Mouse (Mus musculus) embryonic fibroblast, embryonic 13.5 days (primary cell): ENCODE results near the gene Lrrc27. TPM values are rescaled to one million over a fixed set of nuclear protein-coding genes. Genes with fewer than 3 reads are reported as not detected.

Experiments
- H3K27ac ChIP-seq: 2 replicates; pipeline ENCODE4 v1.5.1; 2012; ENCODE audit warnings: low read length, control low read depth, inconsistent platforms; ENCODE audit not compliant: insufficient read depth
- H3K4me1 ChIP-seq: 2 replicates; pipeline ENCODE4 v1.6.1; 2011; ENCODE audit warnings: low read length; ENCODE audit not compliant: control insufficient read depth, insufficient read depth
- H3K4me3 ChIP-seq: 2 replicates; pipeline ENCODE4 v1.5.1; 2011; ENCODE audit warnings: mild to moderate bottlenecking, control low read depth, low read length; ENCODE audit not compliant: insufficient read depth
- CTCF ChIP-seq: IDR thresholded peaks from 2 replicates; pipeline ENCODE4 v1.5.1; 2011; ENCODE audit warnings: mild to moderate bottlenecking, control low read depth, low read length, moderate library complexity, borderline replicate concordance; ENCODE audit not compliant: insufficient read depth
- POLR2A ChIP-seq: IDR thresholded peaks from 2 replicates; pipeline ENCODE4 v1.6.1; 2011; ENCODE audit warnings: low read depth, mild to moderate bottlenecking, control low read depth, low read length, moderate library complexity
- polyA plus RNA-seq: library from polyadenylated mRNA; stranded (reverse); fragments of >200 nt; gene quantifications from 2 replicates; pipeline ENCODE4 v1.2.4, GENCODE M21; 2011; ENCODE audit warnings: low read depth; ENCODE audit not compliant: missing spikeins, insufficient read length

Gene Lrrc27
- polyA plus RNA-seq, 1 experiment = 25.2 TPM

DNA sequence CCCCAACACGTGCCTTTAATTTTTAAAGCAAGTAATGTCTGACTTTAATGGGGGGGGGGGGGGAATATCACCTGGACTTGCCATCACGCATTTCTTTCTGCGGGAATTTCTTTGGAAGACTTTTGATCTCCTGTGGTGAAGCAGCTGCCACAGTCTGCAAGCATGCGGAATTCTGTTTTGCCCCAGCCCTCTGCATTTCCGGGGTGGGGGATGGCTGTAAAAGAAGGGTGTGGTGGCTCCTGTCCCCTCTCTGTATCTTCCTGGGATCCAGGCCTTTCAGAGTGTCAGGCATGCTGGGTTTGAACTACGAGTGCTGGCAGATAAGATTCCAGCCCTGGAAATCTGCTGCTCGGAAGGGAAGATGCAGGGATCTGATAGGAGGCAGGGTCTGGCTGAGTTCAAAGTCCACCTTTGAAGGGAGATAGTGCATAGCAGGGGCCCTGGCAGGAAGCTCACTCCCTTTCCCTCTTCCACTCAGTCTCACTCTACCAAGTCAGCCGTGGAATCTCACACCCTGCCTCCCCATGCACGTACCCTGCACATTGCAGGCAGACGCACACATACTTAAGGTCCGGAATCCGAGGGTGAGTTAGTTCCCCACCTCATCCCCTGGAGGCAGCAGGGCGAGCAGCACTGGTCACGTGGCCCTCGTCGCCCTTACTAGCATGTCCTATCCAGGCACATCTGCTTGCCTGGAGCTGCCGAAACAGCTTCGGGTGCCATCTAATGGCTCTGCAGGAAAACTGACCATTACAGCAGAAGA lies 21.8 kb downstream of the Lrrc27 start:
- peaks cover 5% of the 10 kb centered on the region; the same call in 1 of the 2 replicates for H3K4me1 ChIP-seq
- no peak overlapping the region for H3K4me3 ChIP-seq
- H3K27ac ChIP-seq = no peak overlapping the region
- TF ChIP-seq CTCF (no peak; the same call in 1 of the 2 replicates), POLR2A (peak; percentile 33; the same call in 1 of the 2 replicates)

DNA sequence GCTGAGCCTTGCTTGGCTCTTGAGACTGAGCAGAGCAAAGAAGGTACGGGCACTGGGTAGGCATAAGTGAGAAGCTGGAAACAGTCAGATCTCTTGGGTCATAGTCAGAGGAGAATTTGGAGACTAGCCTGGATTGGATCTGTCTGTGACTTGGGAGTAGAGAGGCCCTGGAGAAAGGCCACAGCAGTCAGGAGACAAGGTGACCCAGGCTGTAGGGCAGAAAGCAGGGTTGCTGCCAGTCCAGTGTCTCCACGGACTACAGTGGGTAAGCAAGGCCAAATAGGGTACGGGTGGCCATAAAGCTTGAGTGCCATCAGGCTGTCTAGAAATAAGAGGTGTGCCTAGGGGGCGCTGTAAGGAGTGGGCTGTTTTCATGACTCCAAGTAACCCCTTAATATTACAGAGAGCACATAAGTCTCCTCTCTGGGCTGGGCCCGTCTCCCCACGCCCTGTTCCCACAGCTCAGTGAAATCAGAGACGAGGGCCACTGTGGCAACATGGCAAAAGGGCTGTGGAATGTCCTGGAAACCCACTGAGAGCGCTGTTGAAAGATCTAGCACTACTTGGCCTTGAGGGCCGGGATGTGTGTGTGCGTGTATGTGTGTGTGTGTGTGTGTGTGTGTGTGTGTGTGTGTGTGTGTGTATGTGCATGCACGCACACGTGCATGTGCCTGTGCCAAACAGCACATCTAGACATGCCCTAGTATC lies 23.0 kb downstream of the Lrrc27 start:
- peaks cover 5% of the 10 kb centered on the region; the same call in 1 of the 2 replicates for H3K4me1 ChIP-seq
- no peak for TF ChIP-seq CTCF
- TF ChIP-seq POLR2A = no peak
- H3K27ac ChIP-seq = no peak overlapping the region
- H3K4me3 ChIP-seq = no peak overlapping the region

DNA sequence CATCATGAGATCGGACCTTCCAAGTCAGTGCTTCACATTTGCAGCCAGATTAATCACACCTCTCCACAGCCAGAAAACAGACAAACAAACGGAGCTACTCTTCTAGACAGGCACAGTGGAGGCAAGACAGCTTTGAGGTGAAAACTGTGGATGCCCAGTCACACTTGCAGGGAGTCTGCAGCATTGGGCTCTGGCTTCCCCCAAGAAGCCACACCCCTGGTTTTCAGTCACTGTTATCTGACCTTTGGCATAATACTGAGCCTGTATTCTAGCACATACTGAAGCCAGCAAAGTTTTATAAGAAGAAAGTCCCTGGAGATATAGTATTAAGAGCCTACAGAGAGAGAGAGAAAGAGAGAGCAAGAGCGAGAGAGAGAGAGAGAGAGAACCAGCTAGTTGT lies 26.6 kb downstream of the Lrrc27 start:
- Histone ChIP-seq H3K4me1 (peaks cover 4% of the 10 kb centered on the region; the same call in 1 of the 2 replicates), H3K27ac (no peak overlapping the region), H3K4me3 (no peak overlapping the region)
- no peak for TF ChIP-seq CTCF
- no peak for TF ChIP-seq POLR2A

DNA sequence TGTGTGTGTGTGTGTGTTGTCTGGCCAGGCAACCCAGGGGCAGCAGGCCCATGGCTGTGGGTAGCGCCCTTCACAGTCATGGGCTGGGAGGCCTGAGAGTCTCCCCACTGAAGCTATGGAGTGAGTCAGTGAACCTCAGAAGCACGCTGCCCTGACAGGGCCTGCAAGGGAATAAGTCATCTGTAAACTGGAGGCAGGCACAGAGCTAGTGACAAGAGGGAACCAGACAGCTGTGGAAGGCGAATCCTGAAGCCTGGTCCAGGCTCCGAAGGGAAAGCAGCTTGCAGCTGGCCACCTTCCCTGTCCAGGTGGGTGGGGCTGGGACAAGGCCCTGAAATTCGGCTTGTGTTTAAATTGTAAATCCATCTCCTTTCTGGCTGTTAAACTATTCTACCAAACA lies 33.3 kb downstream of the Lrrc27 start:
- Histone ChIP-seq H3K4me3 (no peak overlapping the region), H3K27ac (peak overlapping the region; percentile 94), H3K4me1 (peaks cover 8% of the 10 kb centered on the region)
- TF ChIP-seq POLR2A = peak; percentile 20; the same call in 1 of the 2 replicates
- TF ChIP-seq CTCF = no peak

DNA sequence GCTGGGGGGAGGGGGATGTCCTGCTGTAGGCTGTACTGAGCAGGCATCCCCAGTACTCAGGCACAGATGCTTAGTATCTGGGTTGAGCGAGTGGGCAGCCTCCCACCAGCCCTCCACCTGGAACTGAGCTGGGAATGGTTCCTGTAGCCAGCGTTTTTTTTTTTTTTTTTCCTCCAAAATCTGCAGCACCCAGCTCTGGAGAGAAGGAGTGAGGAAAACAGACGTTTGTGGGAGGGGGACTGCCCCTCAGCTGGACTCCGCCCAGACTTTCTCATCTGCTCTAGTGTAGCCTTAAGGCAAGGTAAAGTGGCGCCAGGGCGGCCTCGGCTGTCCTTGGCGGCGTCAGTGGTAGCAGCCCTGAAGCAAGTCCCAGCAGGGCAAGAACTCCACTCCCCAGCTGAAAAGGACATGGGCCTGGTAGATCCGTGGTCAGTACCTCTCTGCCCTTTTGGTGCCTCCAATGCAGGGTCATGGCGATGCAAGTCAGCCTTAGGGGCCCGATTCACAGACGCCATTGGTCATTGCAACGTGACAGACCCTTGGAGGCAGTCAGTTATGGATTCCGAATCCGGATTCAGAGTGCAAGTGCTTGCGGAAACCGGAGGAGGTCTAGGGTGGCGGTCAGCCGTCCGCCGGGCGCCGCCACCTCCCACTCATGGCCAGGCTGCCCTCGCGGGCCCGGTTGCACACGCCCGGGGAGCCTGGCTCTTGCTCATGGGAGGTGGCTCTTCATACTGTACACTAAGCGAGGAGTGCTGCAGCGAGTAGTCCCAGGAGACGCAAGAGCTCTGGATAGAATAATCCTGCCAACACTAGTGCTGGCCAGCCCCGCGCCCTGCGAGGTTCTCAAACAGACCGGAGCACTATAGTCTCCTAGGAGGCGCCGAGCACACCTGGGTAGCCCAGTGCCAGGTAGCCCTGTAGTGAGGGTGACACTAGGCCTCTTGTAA lies 34.4 kb downstream of the Lrrc27 start:
- peak overlapping the region; percentile 94 for H3K27ac ChIP-seq
- 0 out of 2 replicates have a peak, but pooled peaks have one; percentile 38 for TF ChIP-seq POLR2A
- no peak for TF ChIP-seq CTCF
- peak overlapping the region; percentile 80 for H3K4me3 ChIP-seq
- peaks cover 14% of the 10 kb centered on the region for H3K4me1 ChIP-seq

DNA sequence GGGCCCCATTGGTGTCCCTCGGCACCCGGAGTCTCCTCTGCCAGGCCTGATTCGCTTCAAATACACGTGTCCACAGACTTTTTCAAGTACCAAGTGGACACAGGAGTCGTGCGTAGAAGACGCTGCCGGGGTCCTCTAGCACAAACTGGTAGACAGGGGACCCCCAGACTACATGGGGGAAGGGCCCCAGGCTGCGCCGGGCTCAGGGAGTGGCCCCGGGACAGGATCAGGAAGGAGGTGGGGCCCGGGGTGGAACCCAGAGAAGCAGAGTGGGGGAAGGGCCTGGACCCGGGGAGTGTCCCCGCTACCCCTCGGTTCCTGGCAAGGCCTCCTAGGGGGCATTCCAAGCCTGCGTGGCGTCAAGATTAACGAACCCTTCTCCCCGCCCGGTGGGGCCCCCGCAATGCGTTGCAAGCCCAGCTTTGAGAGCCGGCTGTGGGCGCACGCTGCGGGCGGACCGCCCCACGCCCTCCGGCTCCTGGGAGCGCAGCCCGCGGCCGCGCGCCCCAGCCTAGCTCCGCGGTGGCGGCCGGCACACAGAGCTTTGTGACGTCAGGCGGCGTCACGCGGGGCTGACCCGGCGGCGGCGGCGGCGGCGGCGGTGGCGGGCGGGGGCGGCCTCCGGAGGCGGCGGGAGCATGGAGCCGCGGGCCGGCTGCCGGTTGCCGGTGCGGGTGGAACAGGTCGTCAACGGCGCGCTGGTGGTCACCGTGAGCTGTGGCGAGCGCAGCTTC lies 35.3 kb downstream of the Lrrc27 start, which contains the start of gene Pwwp2b:
Gene Pwwp2b (plus strand): TSS at position 602 of the 734 bp plus-strand sequence.
- TF ChIP-seq POLR2A = peak; percentile 66
- no peak for TF ChIP-seq CTCF
- peak within 1 kb of the TSS; percentile 88 for H3K4me3 ChIP-seq
- H3K4me1 ChIP-seq = peaks cover 14% of the 10 kb centered on the region
- H3K27ac ChIP-seq = peak within 1 kb of the TSS; percentile 94

DNA sequence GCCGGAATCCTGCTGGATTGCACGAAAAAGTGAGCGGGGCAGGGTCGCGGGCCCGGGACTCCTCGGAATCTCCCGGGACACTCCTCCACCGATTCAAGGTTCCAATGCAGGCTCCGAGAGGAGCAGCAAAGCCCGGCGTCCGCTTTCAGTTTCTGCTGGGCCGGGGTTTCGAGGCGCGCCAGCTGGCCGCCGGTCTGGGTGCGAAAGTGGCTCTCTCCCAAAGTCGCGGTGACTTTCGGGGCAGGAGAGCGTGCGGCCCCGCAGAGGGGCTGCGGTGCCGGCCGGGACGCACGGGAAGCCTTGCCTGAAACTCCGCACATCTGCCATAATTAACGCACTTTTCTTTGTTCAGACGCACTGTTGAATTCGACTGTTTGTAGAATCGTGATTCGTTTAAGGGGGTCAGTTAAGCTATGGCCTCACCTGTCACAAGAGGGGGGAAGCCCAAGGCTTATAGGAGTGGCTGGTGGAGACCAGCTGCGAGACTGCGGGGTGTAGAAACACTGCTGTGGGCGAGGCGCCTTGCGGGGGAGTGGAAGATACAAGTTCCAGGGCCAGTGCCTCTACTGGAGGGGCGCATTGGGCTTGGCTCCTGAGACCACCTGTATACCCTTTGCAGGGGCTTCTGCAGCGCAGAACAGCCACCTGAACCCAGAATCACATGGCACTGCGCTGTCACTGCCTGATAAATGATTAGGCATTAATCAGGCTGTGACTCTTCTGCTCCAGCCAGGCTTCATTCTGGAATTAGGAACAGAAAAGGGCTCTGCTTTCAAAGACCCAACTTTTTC lies 36.0 kb downstream of the Lrrc27 start:
- Histone ChIP-seq H3K4me1 (peaks cover 14% of the 10 kb centered on the region), H3K27ac (peak overlapping the region; percentile 72), H3K4me3 (peak overlapping the region; percentile 88)
- TF ChIP-seq CTCF = no peak
